Mouse (Mus musculus): Measurements from ENCODE around the gene Pcdh8. TPM values are rescaled to one million over a fixed set of nuclear protein-coding genes. Genes with fewer than 3 reads are reported as not detected.

Pcdh8 gene
- polyA plus RNA-seq, 1 experiment from 2014 or later = not detected

DNA sequence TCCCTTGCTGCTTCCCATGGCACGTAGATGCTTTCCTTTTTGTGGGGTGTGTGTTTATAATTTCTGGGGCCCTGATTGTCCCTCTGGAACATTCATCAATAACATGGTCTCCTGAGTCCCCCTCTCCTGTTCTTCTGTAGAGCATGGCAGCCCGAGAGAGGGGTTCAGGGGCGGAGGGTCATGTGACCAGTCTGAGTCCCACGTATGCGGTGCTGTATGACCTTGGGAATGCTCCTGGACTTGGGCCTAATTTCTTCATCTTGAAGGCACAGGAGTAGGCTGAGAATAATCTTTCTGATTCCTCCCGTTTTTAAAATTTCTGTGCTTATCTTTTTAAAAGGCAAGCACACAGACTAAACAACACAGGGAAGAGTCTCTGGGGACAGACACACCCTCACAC, 37.6 kb downstream of the Pcdh8 start:
- Histone ChIP-seq H3K9ac (ENCODE audit: low read depth, low read length) (no peak overlapping the region), H3K4me2 (ENCODE audit: low read depth, low read length) (no peak overlapping the region), H3K27ac (ENCODE audit: low read length) (no peak overlapping the region), H3K4me3 (ENCODE audit: low read depth, low read length) (no peak overlapping the region), H3K9me3 (replicated peaks; ENCODE audit: control insufficient read depth, low read length) (no peaks in the 10 kb centered on the region), H3K27me3 (ENCODE audit: control insufficient read depth, insufficient read depth, low read depth, low read length) (no peaks in the 10 kb centered on the region), H3K4me1 (ENCODE audit: control insufficient read depth, low read depth, low read length) (no peaks in the 10 kb centered on the region), H3K36me3 (ENCODE audit: control insufficient read depth, insufficient read depth) (no peaks in the 10 kb centered on the region)
- ATAC-seq (ENCODE audit: low read depth) = no peak
- 53% methylated on average over 6 of the region's 6 CpGs for WGBS (ENCODE audit: insufficient replicate concordance)

GRCm38 (mm10) chr14:79728811-79729210, 42.3 kb downstream of the Pcdh8 start:
- Histone ChIP-seq H3K9ac (ENCODE audit: low read depth, low read length) (no peak overlapping the region), H3K36me3 (ENCODE audit: control insufficient read depth, insufficient read depth) (no peaks in the 10 kb centered on the region), H3K27ac (ENCODE audit: low read length) (no peak overlapping the region), H3K27me3 (ENCODE audit: control insufficient read depth, insufficient read depth, low read depth, low read length) (no peaks in the 10 kb centered on the region), H3K9me3 (replicated peaks; ENCODE audit: control insufficient read depth, low read length) (no peaks in the 10 kb centered on the region), H3K4me1 (ENCODE audit: control insufficient read depth, low read depth, low read length) (no peaks in the 10 kb centered on the region), H3K4me3 (ENCODE audit: low read depth, low read length) (no peak overlapping the region), H3K4me2 (ENCODE audit: low read depth, low read length) (no peak overlapping the region)
- 54% methylated on average over 6 of the region's 6 CpGs for WGBS (ENCODE audit: insufficient replicate concordance)
- ATAC-seq (ENCODE audit: low read depth) = no peak

DNA sequence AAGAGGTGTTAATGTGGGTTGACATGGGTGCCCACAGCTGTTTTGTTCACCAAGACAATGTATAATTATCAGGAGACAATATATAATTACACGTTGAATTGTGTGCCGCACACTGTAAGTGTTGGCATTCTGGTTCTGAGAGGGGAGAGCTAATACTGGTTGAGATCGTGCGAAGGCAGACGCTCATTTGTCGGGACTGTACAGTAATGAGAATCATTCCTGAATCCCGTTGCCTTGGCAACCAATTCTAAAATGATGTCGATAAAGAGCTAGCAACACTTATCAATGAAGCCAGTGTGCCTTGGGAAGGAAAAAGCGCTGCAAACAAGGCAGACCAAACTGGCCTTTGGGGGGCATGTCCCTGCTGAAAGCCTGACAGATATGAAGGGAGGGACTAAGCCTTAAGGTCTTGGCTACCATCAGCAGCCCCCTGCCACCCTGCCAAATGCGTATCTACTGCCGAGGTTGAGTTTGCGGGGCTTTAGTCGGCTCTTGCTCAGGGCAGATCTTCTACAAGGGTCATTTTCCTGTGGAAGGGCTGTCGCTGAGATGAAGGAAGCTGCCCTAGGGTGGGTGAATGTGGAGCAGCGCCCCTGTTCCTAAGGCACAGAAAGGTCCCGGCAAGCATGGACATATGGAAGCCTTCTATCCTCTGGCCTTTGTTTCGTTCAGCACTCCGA, 47.0 kb downstream of the Pcdh8 start:
- H3K27ac ChIP-seq (ENCODE audit: low read length) = no peak overlapping the region
- WGBS (ENCODE audit: insufficient replicate concordance) = 68% methylated on average over 18 of the region's 18 CpGs
- no peak overlapping the region for H3K4me3 ChIP-seq (ENCODE audit: low read depth, low read length)
- no peaks in the 10 kb centered on the region for H3K27me3 ChIP-seq (ENCODE audit: control insufficient read depth, insufficient read depth, low read depth, low read length)
- H3K36me3 ChIP-seq (ENCODE audit: control insufficient read depth, insufficient read depth) = no peaks in the 10 kb centered on the region
- H3K4me2 ChIP-seq (ENCODE audit: low read depth, low read length) = no peak overlapping the region
- no peak overlapping the region for H3K9ac ChIP-seq (ENCODE audit: low read depth, low read length)
- ATAC-seq (ENCODE audit: low read depth) = no peak
- H3K9me3 ChIP-seq (replicated peaks; ENCODE audit: control insufficient read depth, low read length) = no peaks in the 10 kb centered on the region
- no peaks in the 10 kb centered on the region for H3K4me1 ChIP-seq (ENCODE audit: control insufficient read depth, low read depth, low read length)

DNA sequence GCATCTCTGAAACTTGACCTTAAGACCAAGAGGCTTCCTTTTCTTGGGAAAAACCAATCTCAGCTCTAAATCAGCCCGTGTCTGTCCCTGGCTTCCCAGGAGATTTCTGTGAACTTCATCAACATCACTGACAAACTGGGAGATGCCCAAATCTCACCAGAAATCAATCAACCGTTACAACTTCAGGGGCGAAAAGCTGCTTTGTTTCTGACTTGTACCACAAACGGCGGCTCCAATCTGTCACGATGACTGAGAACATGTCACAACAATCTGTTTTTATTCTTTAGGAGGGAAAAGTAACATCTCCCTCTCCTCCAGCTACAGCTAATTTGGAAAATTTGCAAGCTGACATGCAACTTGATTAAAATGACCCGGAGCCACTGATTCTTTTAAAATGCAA, 48.9 kb downstream of the Pcdh8 start:
- Histone ChIP-seq H3K9ac (ENCODE audit: low read depth, low read length) (no peak overlapping the region), H3K27ac (ENCODE audit: low read length) (no peak overlapping the region), H3K4me2 (ENCODE audit: low read depth, low read length) (no peak overlapping the region), H3K4me3 (ENCODE audit: low read depth, low read length) (no peak overlapping the region), H3K36me3 (ENCODE audit: control insufficient read depth, insufficient read depth) (no peaks in the 10 kb centered on the region), H3K27me3 (ENCODE audit: control insufficient read depth, insufficient read depth, low read depth, low read length) (no peaks in the 10 kb centered on the region), H3K9me3 (replicated peaks; ENCODE audit: control insufficient read depth, low read length) (no peaks in the 10 kb centered on the region), H3K4me1 (ENCODE audit: control insufficient read depth, low read depth, low read length) (no peaks in the 10 kb centered on the region)
- ATAC-seq (ENCODE audit: low read depth) = no peak
- WGBS (ENCODE audit: insufficient replicate concordance) = 70% methylated on average over 7 of the region's 7 CpGs

MicroRNA genes within 50 kb of the gene (microRNA counts, 519-probe panel; counts per million panel counts)
- microRNA mmu-miR-759 = 2,166 counts per million, percentile 36 among the panel's probes with 10 or more counts

Small RNA genes within 50 kb of the gene (microRNA-seq; reads per million reads assigned to microRNA genes)
- gene Mir759 = not detected

Other genes with a start within 250 kb of the Pcdh8 start
- gene Sugt1, start 183.6 kb downstream of the Pcdh8 start, polyA plus RNA-seq (2015; fragmentation: Nextera tagmentation; extraction: Ambion mirVana) = 30.5 and 31.3 TPM in 2 replicates
- 0.09 TPM in 1 of 2 replicates, not detected in the other for gene Cnmd, start 109.1 kb downstream of the Pcdh8 start, polyA plus RNA-seq (2015; fragmentation: Nextera tagmentation; extraction: Ambion mirVana)
- gene Olfm4, start 212.8 kb upstream of the Pcdh8 start, polyA plus RNA-seq (2015; fragmentation: Nextera tagmentation; extraction: Ambion mirVana) = 38.5 and 43.3 TPM in 2 replicates